Mouse (Mus musculus): ENCODE data around the gene Ipo9. TPM values are rescaled to one million over a fixed set of nuclear protein-coding genes. Genes with fewer than 3 reads are reported as not detected.

Gene Ipo9
- polyA plus RNA-seq, 1 experiment from 2014 or later = 167 TPM

- H3K9me3 ChIP-seq (ENCODE audit: control insufficient read depth, low read length) = no peaks in the 10 kb centered on the region
- ATAC-seq (ENCODE audit: low FRiP score) (no peak), DNase-seq (ENCODE audit: low spot score, missing footprints) (peak; percentile 28)
- no peak overlapping the region for H3K9ac ChIP-seq (ENCODE audit: low read length)
- WGBS = 84% methylated on average over 8 of the region's 8 CpGs
- peaks cover 8% of the 10 kb centered on the region; the same call in 1 of the 2 replicates for H3K36me3 ChIP-seq (ENCODE audit: control insufficient read depth, insufficient read depth, low read length)
- H3K27me3 ChIP-seq (ENCODE audit: control insufficient read depth, insufficient read depth, low read length) = no peaks in the 10 kb centered on the region
- H3K4me3 ChIP-seq (ENCODE audit: low read depth, low read length) = no peak overlapping the region
- no peaks in the 10 kb centered on the region for H3K4me1 ChIP-seq (ENCODE audit: control insufficient read depth, insufficient read depth, low read length)
- no peak overlapping the region for H3K4me2 ChIP-seq
- no peak overlapping the region for H3K27ac ChIP-seq (ENCODE audit: low read depth, low read length)
These were observed 32.4 kb upstream of the Ipo9 start for GRCm38 (mm10) chr1:135462736-135463135.

GRCm38 (mm10) chr1:135462304-135462703 lies 32.0 kb upstream of the Ipo9 start:
- Histone ChIP-seq H3K27ac (ENCODE audit: low read depth, low read length) (no peak overlapping the region), H3K4me2 (no peak overlapping the region), H3K9ac (ENCODE audit: low read length) (no peak overlapping the region), H3K9me3 (ENCODE audit: control insufficient read depth, low read length) (no peaks in the 10 kb centered on the region), H3K36me3 (ENCODE audit: control insufficient read depth, insufficient read depth, low read length) (peaks cover 7% of the 10 kb centered on the region; the same call in 1 of the 2 replicates), H3K4me1 (ENCODE audit: control insufficient read depth, insufficient read depth, low read length) (no peaks in the 10 kb centered on the region), H3K27me3 (ENCODE audit: control insufficient read depth, insufficient read depth, low read length) (no peaks in the 10 kb centered on the region), H3K4me3 (ENCODE audit: low read depth, low read length) (no peak overlapping the region)
- DNase-seq (ENCODE audit: low spot score, missing footprints) (no peak), ATAC-seq (ENCODE audit: low FRiP score) (no peak)
- 85% methylated on average over 4 of the region's 4 CpGs for whole genome bisulfite sequencing

GRCm38 (mm10) chr1:135461097-135461730 lies 30.9 kb upstream of the Ipo9 start:
- no peaks in the 10 kb centered on the region for H3K4me1 ChIP-seq (ENCODE audit: control insufficient read depth, insufficient read depth, low read length)
- no peak overlapping the region for H3K4me2 ChIP-seq
- H3K4me3 ChIP-seq (ENCODE audit: low read depth, low read length) = no peak overlapping the region
- no peaks in the 10 kb centered on the region for H3K27me3 ChIP-seq (ENCODE audit: control insufficient read depth, insufficient read depth, low read length)
- H3K36me3 ChIP-seq (ENCODE audit: control insufficient read depth, insufficient read depth, low read length) = peaks cover 5% of the 10 kb centered on the region; the same call in 1 of the 2 replicates
- H3K9me3 ChIP-seq (ENCODE audit: control insufficient read depth, low read length) = no peaks in the 10 kb centered on the region
- H3K27ac ChIP-seq (ENCODE audit: low read depth, low read length) = no peak overlapping the region
- no peak overlapping the region for H3K9ac ChIP-seq (ENCODE audit: low read length)
- WGBS = 81% methylated on average over 3 of the region's 3 CpGs
- peak; percentile 52; the same call in 1 of the 2 replicates for ATAC-seq (ENCODE audit: low FRiP score)
- DNase-seq (ENCODE audit: low spot score, missing footprints) = peak; percentile 98

GRCm38 (mm10) chr1:135460521-135460920 lies 30.2 kb upstream of the Ipo9 start:
- H3K9ac ChIP-seq (ENCODE audit: low read length) = no peak overlapping the region
- H3K27ac ChIP-seq (ENCODE audit: low read depth, low read length) = no peak overlapping the region
- no peak overlapping the region for H3K4me2 ChIP-seq
- H3K4me1 ChIP-seq (ENCODE audit: control insufficient read depth, insufficient read depth, low read length) = no peaks in the 10 kb centered on the region
- peaks cover 5% of the 10 kb centered on the region; the same call in 1 of the 2 replicates for H3K36me3 ChIP-seq (ENCODE audit: control insufficient read depth, insufficient read depth, low read length)
- H3K4me3 ChIP-seq (ENCODE audit: low read depth, low read length) = no peak overlapping the region
- DNase-seq (ENCODE audit: low spot score, missing footprints) = no peak
- H3K9me3 ChIP-seq (ENCODE audit: control insufficient read depth, low read length) = no peaks in the 10 kb centered on the region
- 96% methylated on average over 16 of the region's 16 CpGs for WGBS
- no peaks in the 10 kb centered on the region for H3K27me3 ChIP-seq (ENCODE audit: control insufficient read depth, insufficient read depth, low read length)
- no peak for ATAC-seq (ENCODE audit: low FRiP score)

DNA sequence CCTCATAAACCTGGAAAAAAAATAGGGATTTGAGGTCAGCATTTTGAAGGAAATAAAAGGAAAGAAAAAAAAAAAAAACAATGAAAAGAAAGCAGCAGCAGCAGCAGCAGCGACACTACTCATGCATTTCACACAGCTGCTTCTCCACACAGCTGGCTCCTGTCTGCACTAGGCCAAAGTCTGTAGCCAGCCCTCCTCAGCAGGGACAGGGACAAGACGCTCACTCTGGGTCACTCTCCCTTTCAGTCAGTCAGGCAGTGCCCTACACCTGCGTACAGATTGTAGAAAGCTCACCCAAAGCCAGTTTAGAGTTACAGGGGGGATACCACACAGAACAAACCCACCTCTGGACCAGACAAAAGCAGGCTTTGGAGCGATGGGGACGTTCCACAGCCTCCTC lies 27.6 kb upstream of the Ipo9 start:
- Histone ChIP-seq H3K4me2 (no peak overlapping the region), H3K4me3 (ENCODE audit: low read depth, low read length) (no peak overlapping the region), H3K27me3 (ENCODE audit: control insufficient read depth, insufficient read depth, low read length) (no peaks in the 10 kb centered on the region), H3K9ac (ENCODE audit: low read length) (no peak overlapping the region), H3K27ac (ENCODE audit: low read depth, low read length) (no peak overlapping the region), H3K9me3 (ENCODE audit: control insufficient read depth, low read length) (no peaks in the 10 kb centered on the region), H3K4me1 (ENCODE audit: control insufficient read depth, insufficient read depth, low read length) (no peaks in the 10 kb centered on the region), H3K36me3 (ENCODE audit: control insufficient read depth, insufficient read depth, low read length) (peaks cover 2% of the 10 kb centered on the region; the same call in 1 of the 2 replicates)
- WGBS = 92% methylated on average over 5 of the region's 5 CpGs
- DNase-seq (ENCODE audit: low spot score, missing footprints) (no peak), ATAC-seq (ENCODE audit: low FRiP score) (no peak)

GRCm38 (mm10) chr1:135452259-135452658 lies 22.0 kb upstream of the Ipo9 start:
- Histone ChIP-seq H3K4me2 (no peak overlapping the region), H3K9ac (ENCODE audit: low read length) (no peak overlapping the region), H3K36me3 (ENCODE audit: control insufficient read depth, insufficient read depth, low read length) (peaks cover 3% of the 10 kb centered on the region; the same call in 1 of the 2 replicates), H3K27me3 (ENCODE audit: control insufficient read depth, insufficient read depth, low read length) (no peaks in the 10 kb centered on the region), H3K4me3 (ENCODE audit: low read depth, low read length) (no peak overlapping the region), H3K4me1 (ENCODE audit: control insufficient read depth, insufficient read depth, low read length) (no peaks in the 10 kb centered on the region), H3K27ac (ENCODE audit: low read depth, low read length) (no peak overlapping the region), H3K9me3 (ENCODE audit: control insufficient read depth, low read length) (no peaks in the 10 kb centered on the region)
- no peak for ATAC-seq (ENCODE audit: low FRiP score)
- 82% methylated on average over 10 of the region's 10 CpGs for WGBS
- DNase-seq (ENCODE audit: low spot score, missing footprints) = peak; percentile 75

DNA sequence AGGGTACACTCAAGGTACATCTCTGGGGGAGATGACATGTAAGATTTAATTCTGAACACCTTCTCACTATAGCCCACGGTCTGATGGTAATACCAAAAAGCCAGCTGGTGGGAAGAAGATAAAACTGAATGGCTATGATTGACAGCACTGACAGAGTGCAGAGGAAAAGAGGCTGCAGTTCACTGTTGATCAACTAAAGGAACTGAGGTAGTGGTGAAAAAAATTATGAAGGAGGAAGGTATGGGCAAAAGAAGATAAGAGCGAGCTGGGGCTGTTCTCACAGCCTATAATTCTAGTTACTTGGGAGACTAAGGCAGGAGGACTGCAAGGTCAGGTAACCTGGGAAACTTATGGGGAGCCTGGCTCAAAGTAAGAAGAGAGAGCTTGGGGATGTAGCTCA lies 21.1 kb upstream of the Ipo9 start:
- Histone ChIP-seq H3K4me2 (no peak overlapping the region), H3K9ac (ENCODE audit: low read length) (no peak overlapping the region), H3K27me3 (ENCODE audit: control insufficient read depth, insufficient read depth, low read length) (no peaks in the 10 kb centered on the region), H3K4me1 (ENCODE audit: control insufficient read depth, insufficient read depth, low read length) (no peaks in the 10 kb centered on the region), H3K36me3 (ENCODE audit: control insufficient read depth, insufficient read depth, low read length) (peaks cover 3% of the 10 kb centered on the region; the same call in 1 of the 2 replicates), H3K4me3 (ENCODE audit: low read depth, low read length) (no peak overlapping the region), H3K9me3 (ENCODE audit: control insufficient read depth, low read length) (no peaks in the 10 kb centered on the region), H3K27ac (ENCODE audit: low read depth, low read length) (no peak overlapping the region)
- 96% methylated on average over 2 of the region's 2 CpGs for WGBS
- ATAC-seq (ENCODE audit: low FRiP score) (no peak), DNase-seq (ENCODE audit: low spot score, missing footprints) (peak; percentile 54)

DNA sequence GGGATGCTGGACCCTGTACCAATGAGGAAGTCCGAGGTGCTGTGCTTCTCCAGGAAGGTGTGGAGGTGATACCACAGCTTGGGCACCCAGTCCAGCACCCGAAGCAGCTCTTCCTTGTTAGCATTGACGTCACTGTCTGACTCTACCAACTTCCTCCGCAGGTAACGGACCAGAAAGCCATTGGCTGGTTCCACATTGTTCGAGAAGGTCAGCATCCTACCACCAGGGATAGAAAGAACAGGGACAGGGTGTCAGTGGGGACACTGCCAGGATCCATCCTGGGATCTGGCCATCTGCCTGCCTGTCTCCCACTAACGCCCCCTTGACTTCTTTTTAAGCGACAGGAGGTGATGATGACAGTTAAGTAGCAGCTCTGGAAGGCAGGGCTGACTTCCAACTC lies 19.6 kb upstream of the Ipo9 start:
- H3K27ac ChIP-seq (ENCODE audit: low read depth, low read length) = no peak overlapping the region
- H3K9ac ChIP-seq (ENCODE audit: low read length) = no peak overlapping the region
- H3K36me3 ChIP-seq (ENCODE audit: control insufficient read depth, insufficient read depth, low read length) = peaks cover 3% of the 10 kb centered on the region; the same call in 1 of the 2 replicates
- 91% methylated on average over 8 of the region's 8 CpGs for WGBS
- ATAC-seq (ENCODE audit: low FRiP score) = no peak
- H3K4me1 ChIP-seq (ENCODE audit: control insufficient read depth, insufficient read depth, low read length) = no peaks in the 10 kb centered on the region
- no peak overlapping the region for H3K4me3 ChIP-seq (ENCODE audit: low read depth, low read length)
- no peaks in the 10 kb centered on the region for H3K9me3 ChIP-seq (ENCODE audit: control insufficient read depth, low read length)
- DNase-seq (ENCODE audit: low spot score, missing footprints) = peak; percentile 67
- H3K4me2 ChIP-seq = no peak overlapping the region
- no peaks in the 10 kb centered on the region for H3K27me3 ChIP-seq (ENCODE audit: control insufficient read depth, insufficient read depth, low read length)

- Histone ChIP-seq H3K27ac (ENCODE audit: low read depth, low read length) (no peak overlapping the region), H3K27me3 (ENCODE audit: control insufficient read depth, insufficient read depth, low read length) (no peaks in the 10 kb centered on the region), H3K4me1 (ENCODE audit: control insufficient read depth, insufficient read depth, low read length) (no peaks in the 10 kb centered on the region), H3K36me3 (ENCODE audit: control insufficient read depth, insufficient read depth, low read length) (peaks cover 3% of the 10 kb centered on the region; the same call in 1 of the 2 replicates), H3K9ac (ENCODE audit: low read length) (no peak overlapping the region), H3K4me2 (no peak overlapping the region), H3K4me3 (ENCODE audit: low read depth, low read length) (no peak overlapping the region), H3K9me3 (ENCODE audit: control insufficient read depth, low read length) (no peaks in the 10 kb centered on the region)
- ATAC-seq (ENCODE audit: low FRiP score) = no peak
- WGBS = 95% methylated on average over 5 of the region's 5 CpGs
- DNase-seq (ENCODE audit: low spot score, missing footprints) = no peak
These were observed 18.6 kb upstream of the Ipo9 start for GRCm38 (mm10) chr1:135448940-135449339.
